Mouse (Mus musculus): ENCODE data around the gene Ccdc3.

Gene Ccdc3

DNA sequence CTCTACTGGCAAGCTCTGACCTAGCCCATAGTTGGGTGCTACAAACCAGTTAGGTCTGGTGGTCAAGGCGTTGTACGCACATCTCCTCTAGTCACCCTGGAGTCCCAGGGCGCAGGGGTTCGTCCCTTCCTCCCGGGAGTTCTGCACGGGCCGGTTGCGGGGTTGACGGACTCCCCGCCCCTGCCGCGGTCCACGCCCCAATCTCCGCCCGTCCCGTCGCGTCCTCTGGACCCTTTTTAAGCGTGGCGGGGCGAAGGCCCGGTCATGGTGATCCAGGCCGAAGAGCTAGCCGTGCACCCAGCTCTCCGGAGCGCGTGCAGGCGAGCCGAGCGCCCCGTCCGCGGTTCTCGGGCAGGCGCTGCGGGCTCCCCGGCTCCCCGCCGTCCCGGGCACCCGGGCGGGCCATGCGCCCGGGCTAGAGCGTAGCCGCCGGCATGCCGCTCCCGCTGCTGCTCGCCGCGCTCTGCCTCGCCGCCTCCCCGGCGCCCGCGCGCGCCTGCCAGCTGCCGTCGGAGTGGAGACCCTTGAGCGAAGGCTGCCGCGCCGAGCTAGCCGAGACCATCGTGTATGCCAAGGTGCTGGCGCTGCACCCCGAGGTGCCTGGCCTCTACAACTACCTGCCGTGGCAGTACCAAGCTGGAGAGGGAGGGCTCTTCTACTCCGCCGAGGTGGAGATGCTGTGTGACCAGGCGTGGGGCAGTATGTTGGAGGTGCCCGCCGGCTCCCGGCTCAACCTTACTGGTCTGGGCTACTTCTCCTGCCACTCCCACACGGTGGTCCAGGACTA, at the start of gene Ccdc3:
TSS of gene Ccdc3 (plus strand) at position 277 of the 787 bp plus-strand sequence.
- in situ Hi-C loops (cut with MboI, MseI): no loop called here

DNA sequence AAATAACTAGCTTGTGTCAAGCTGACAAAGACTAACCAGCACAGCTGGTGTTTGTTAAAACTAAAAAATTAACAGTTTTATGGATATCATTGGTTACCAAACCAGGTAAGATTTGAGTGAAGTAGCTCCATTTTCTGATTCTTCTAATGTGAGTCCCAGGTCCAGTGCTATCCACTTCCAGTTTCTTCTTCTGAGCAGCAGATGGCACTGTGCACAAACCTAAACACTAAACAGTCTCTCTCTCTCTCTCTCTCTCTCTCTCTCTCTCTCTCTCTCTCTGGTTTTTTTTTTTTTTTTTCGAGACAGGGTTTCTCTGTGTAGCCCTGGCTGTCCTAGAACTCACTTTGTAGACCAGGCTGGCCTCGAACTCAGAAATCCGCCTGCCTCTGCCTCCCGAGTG, 47.2 kb upstream of the Ccdc3 start:
- in situ Hi-C loops (cut with MboI, MseI): loop anchor here (25.0 kb wide), 1 partner anchor 722 kb away; no protein-coding TSS in a partner anchor

DNA sequence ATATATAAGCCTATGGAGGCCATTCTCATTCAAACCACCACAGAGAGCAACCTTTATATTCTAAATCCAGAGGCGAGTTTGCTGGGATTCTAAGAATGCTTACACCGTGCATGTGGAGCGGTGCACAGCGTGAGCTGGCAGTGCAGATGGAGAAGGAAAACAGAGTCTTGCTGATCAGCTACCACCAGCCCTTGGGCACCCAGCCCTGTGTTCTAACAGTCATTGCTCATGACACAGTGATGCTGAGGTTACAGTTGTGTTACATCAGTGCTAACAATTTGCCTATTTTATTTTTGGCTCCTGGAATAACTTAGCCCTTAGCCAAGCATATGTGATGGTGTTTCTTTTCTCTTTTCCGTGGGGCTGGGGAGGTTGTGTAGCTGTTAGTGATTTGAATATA, 42.7 kb upstream of the Ccdc3 start:
- in situ Hi-C loops (cut with MboI, MseI): loop anchor here (25.0 kb wide), 1 partner anchor 717 kb away; no protein-coding TSS in a partner anchor

DNA sequence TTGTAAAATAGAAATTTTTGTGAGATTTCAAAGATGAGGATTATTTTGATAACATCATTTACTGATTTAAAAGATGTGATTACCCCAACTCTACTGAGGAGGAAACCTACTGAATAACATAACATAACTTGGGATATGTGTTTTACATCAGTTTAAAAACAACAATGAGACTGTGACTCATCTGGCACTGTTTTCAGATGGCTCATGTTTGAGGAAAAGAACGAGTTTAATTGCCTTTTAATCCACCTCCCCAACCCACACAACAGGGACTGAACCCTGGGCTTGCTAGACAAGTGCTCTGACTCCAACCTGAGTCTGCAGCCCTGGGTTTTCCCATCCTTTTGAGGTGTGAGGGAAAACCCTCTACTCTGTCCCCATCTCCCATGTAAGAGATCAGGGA, 42.3 kb upstream of the Ccdc3 start:
- in situ Hi-C loops (cut with MboI, MseI): loop anchor here (25.0 kb wide), 1 partner anchor 717 kb away; no protein-coding TSS in a partner anchor

DNA sequence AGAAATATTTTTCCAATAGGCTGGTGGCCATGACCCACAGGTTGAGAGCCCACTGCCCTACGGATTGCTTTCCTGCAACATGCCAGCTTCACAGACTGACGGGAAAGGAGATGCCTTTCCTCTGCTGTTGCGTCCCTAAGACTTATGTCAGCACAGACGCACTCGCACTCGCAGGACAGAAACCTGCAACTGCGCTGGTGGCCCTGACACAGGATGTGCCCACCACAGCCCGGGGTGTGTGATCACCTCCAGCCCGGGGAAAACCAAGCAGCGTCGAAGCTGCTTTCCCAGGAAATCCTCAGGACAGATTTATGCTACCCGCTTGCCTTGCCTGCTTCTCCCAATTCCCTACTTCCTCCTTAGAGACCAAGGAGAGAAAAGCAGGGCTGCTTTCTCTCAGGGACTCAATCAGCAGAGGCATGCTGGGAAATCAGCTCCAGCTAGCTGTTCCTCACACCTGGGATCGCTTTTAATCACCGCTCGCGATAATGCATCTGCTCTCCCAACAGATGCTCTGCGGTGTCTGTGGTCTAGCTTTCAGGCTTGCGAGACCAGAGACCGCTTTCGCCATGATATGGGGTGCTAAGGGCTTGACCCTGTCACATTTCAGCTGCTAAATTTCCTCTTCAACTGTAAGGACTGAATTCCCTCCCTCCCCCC, 39.7 kb upstream of the Ccdc3 start:
- in situ Hi-C loops (cut with MboI, MseI): loop anchor here (25.0 kb wide), 1 partner anchor 714 kb away; no protein-coding TSS in a partner anchor

DNA sequence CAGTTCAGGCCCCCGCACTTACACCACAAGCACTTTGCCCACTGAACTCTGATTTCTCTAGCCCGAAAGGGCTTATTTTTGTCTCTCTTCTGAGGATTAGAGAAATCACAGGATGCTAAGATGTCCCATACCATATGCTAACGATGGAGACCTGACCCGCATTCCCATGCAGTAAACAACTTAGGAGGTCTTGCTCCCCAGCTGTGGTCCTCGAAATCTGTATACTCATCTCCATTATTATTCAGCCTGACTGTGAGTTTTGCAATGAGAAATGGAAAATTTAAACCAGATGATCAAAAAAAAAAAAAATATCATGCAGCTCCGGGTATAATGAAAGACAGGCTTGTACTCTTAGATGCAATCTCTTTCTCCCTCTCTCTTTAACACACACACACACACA, 38.4 kb upstream of the Ccdc3 start:
- in situ Hi-C loops (cut with MboI, MseI): loop anchor here (25.0 kb wide), 1 partner anchor 713 kb away; no protein-coding TSS in a partner anchor

DNA sequence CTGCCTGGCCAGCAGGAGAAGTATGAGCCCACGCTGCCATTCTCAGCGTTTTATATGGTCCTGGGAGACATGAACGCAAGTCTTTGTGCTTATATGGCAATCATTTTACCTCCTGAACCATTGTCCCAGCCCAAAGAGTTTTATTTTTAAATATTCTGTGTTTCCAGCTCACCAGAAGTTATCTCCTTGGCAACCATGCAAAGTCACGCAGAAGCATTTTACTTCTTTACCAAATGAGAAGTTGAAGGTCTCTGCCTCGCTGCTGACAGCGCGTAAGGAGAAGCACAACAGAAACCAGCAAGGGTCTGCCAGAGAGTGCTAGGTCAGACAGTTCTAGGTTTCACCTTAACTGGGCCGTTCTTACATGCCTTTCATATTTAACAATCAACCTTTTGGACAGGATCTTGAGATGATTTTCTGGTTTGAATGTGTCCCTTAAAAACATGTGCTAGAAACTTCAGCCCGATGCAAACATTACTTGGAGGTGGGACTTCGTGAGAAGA, 35.8 kb upstream of the Ccdc3 start:
- in situ Hi-C loops (cut with MboI, MseI): loop anchor here (25.0 kb wide), 1 partner anchor 1036 kb away; the partner anchor contains the start of gene Proser2

DNA sequence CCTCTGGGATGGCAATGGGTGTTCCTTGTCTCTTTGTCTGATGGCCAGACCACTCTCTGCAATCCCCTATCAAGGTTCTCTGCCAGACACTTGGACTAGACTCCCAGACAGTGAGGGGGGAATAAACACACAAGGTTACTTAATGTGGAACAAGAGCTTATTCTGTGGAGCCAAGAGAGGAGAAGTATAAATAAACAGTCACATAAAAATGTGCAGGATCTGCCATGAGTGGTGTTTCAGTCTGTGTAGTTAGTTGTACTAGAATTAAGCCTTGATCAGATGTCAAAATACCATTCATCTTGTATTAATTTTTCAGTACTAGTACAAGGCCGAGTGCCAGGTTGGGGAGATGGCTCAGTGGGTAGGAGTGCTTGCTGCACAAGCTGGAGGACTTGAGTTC, 34.7 kb upstream of the Ccdc3 start:
- in situ Hi-C loops (cut with MboI, MseI): loop anchor here (25.0 kb wide), 1 partner anchor 1034 kb away; the partner anchor contains the start of gene Proser2

DNA sequence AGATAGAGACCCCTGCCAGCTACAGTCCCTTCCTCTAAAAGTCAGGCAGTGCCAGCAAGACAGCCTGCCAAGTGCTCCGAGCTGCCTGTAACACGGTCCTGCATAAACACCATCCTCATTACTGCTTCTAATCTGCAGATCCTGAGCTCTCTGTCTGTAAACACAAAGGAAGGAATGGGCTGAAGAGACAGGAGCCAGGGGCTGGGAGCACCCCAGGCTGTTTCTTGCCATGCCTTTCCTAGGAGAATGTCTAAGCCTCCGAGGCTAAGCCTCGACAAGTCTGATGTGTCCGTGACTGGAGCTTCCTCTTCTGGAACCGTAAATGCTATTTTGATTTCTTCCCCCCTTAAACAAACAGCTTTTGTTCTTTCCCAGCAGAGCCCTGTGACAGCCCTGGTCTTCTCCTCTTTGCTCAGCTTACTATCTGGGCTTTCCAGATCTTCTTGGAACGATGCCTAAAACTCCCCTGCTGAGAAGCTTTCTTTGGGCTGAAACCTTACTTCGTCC, 24.7 kb upstream of the Ccdc3 start:
- in situ Hi-C loops (cut with MboI, MseI): loop anchor here (25.0 kb wide), 1 partner anchor 1024 kb away; the partner anchor contains the start of gene Proser2

DNA sequence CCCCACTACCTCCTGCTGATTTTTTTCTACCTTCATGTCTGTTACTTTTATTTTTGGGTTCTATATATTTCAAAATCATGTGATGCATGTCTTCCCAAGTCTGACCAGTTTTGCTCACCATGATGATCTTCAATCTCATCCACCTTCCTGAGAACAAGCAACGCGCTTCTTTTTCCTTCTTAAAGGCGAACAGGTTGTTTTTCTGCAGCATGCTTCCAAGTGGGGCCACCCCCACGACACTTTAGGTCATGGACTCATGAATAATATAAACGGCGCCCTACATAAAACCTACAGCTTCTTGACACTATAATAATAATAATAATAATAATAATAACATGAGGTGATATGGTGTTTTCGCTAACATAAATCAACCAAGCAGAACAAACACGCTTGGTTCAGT, 23.2 kb upstream of the Ccdc3 start:
- in situ Hi-C loops (cut with MboI, MseI): loop anchor here (25.0 kb wide), 1 partner anchor 1023 kb away; the partner anchor contains the start of gene Proser2

DNA sequence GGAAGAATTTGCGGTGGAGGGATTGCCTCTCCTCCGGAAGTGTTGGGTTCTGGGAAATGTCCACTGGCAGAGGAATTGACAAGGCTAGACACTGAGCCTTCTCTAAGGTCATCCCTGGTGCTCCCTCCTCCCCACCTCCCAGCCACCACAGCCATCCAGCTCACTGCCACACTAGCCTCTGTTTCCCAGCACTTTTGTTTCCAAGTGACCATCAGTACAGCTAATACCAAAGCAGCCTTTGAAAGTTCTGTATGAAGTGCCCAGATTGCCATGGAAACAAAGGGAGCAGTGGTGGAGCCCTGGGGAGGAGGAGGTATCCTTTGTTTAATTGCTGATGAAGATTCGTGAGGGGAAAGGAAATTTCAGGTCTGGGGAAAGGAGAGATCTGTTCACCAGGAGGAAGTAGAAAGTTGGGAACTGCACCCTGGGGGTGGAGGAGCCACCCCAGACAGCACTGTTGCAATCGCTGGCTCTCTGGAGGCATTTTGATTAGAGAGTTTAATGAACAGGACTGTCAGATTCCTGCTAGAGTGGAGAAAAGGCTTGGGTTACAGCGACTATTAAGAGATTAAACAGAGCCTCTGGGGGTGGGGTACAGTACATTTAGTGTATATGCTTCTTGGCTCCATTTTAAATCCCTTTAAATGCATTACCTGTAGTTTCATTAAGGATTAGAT, 20.6 kb upstream of the Ccdc3 start:
- in situ Hi-C loops (cut with MboI, MseI): loop anchor here (25.0 kb wide), 1 partner anchor 1020 kb away; the partner anchor contains the start of gene Proser2

DNA sequence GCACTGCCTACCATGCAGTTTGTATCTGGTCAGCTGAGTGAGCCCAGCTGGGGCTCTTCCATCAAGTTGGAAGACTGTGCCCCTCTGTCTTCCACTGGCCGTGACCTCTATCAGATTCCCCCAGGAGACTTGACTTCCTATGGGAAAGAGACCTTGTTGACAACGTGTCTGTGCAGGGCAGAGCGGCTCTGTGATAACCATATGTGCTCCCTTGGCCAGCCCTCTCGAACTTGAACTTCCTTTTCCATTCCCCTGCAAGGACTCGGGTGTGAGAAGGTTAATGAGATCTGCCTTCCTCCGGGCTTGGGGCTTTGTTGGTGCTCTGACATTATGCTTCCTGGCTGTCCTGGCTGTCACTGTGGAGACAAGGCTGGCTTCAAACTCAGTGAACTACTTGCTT, 12.1 kb upstream of the Ccdc3 start:
- in situ Hi-C loops (cut with MboI, MseI): no loop called here

DNA sequence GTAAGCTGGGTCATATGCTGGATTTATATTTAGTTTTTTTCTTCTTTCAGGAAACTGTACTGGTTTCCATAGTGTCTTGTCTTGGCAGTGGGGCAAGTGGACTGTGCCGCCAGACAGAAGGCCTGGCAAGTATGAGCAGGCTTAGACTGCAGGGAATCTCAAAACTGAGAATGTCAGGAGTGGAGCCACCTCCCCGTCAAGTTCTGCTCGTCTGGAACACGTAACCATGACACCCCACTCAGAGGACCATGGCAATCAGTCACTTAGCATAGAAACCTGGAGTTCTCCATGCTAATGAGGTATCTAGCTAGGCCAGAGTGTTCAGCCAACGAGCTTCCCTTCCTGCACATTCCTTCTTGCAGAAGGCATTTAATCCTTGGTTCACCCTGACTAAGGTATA, 10.2 kb upstream of the Ccdc3 start:
- in situ Hi-C loops (cut with MboI, MseI): no loop called here

DNA sequence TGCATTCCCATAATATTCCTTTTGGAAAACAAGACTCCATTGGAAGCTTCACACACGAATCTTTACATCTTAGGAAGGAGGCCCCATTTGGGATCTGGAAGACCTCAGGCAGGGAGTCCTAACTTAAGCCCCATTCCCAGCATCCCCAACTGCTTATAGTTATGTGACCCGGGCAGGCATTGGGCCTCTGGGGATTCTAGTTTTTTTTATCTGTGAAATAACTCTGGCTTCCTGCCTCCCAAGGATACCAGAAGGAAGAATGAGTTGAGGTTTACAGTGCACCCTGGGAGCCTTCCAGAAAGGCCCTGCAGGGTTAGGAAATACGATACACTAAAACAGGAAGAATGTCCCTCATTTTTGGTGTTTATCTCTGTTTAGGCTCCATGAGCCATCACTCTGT, 8.5 kb upstream of the Ccdc3 start:
- in situ Hi-C loops (cut with MboI, MseI): no loop called here

DNA sequence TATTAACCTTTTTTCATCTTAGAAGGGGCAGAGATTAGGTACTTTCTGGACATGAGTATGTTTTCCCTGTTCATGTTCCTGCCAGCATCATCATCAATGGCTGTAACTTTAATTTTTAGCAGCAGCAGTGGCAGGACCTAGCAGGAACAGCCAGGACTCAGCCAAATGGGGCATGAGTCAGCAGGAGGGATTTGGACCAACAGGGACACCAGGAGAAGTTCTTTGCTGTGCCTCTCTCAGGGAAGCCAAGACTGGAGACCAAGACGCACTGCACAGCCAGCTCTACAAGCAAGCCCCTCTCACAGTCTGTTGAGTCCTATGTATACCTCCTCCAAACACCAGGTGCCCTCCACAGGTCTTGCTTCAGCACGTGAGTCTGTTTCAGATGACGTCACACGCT, 5.5 kb upstream of the Ccdc3 start:
- in situ Hi-C loops (cut with MboI, MseI): no loop called here

DNA sequence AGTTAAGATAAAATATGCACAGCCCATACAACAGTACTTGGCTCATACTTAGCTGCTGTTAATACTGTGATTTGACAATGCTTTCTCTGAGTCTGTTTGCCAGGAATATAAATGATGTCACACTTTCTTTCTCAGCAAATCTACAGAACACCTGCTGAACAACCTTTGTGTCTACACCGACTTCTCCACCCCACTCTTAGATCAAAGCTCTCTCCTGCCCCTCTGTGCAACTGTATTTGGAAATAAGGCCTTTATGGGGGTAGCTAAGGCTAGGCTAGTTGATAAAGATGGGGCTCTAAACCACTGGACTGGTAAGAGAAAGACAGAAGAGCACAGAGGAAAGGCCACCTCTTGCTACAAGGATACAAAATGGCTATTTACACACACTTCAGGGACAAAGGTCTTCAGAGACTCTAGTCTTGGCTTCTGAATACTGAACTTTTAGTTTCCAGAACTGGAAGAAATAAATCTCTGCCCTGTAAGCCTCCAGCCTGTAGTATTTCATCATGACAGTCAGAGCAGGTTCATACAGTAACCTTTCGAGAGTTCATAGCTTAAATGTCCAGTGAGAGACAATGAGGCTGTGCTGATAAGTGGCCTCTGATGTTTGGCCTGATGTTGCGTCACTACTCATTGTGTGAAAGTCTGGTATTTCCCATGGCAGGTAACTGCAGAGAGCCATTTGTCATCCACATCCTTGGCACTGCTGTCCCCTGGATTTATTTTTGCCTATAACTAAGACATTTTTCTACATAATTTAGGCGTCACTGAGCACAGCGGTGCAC, 2.4 kb upstream of the Ccdc3 start:
- in situ Hi-C loops (cut with MboI, MseI): no loop called here

DNA sequence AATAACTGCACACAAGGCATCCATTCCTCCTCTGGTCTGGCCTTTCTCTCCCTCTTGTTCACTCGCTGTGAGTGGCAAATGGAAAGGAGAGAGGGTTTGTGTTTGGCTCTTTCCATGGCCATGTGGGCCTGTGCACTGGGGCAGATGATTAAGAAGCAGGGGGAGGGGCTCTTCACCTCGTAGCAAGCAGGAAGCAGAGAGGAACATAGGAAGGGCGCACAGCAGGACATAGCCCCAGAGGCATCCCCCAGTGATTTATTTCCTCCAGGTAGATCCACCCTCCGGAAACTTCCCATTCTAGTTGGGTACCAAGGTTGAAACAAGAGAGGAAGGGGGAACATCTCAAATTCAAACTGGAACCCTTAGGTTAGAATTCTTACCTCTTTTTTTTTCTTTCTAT, 2.4 kb downstream of the Ccdc3 start:
- in situ Hi-C loops (cut with MboI, MseI): no loop called here

DNA sequence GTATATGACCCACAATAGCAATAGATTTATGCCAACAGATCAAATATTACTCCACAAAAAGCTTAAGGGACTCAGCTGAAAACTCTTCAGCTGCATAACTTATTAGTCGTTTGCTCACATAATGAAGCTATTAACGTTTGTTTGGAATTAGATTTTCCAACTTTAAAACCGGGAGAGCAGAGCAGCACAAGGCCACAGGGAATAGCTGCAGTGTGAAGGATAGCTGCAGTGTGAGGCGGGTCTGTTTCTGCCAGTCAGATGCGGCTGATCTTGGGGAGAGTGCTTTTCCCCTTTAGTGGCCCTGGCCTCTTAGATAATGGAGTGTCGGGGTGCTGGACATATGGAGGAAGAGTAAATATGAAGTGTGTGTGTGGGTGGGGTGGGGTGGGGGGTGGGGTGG, 6.9 kb downstream of the Ccdc3 start:
- in situ Hi-C loops (cut with MboI, MseI): no loop called here

DNA sequence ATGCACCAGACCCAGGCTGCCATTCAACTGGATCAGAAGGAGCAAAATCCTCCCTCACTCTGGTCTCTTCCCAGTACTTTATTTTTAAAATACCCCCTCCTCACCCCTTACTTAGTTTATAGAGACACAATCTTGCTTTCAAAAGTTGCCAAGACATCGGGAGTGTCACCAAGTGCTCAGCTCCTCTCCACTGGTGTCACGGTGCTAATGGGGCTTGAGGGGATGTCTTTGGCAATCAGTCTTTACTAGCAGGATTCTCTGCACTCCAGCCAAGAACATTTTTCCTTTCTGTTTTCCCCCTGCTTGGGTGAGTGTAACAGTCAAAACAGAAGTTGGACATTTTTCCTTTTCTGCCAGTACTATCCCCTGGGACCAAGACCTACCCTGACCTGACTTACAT, 10.3 kb downstream of the Ccdc3 start:
- in situ Hi-C loops (cut with MboI, MseI): no loop called here

DNA sequence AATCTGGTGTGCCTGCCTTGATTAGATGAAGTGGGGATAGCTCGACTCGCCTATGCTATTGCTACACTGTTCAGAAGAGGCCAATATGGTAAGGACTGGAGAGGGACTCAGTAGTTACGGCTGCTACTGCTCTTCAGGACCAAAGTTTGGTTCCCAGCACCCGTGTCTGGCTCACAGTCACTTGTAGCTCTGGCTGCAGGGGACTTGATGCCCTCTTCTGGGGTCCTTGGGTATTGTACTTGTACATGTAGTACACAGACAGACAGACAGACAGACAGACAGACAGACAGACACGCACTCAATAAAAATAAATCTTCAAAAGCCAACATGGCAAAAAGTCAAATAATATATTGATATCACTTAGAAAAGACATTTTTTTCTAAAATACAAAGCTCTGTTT, 17.1 kb downstream of the Ccdc3 start:
- in situ Hi-C loops (cut with MboI, MseI): no loop called here
